Mouse (Mus musculus) liver, embryonic 14.5 days (tissue): ENCODE measurements around the gene Tmem125. TPM values are rescaled to one million over a fixed set of nuclear protein-coding genes. Genes with fewer than 3 reads are reported as not detected.

ENCODE experiments used
- ATAC-seq: fragments of 200-750 bp; cut with Nextera tagmentation; 2 replicates; pipeline ENCODE4 v1.8.0; 2017; ENCODE audit warnings: moderate number of reproducible peaks, mild to moderate bottlenecking, moderate library complexity; ENCODE audit not compliant: insufficient read depth
- DNase-seq, 3 experiments: peaks; one replicate each; pipeline ENCODE4 v3.0.0-alpha.2; 2012 to 2013; ENCODE audit warnings: low read depth in 3 of 3, low spot score in 3 of 3
- H3K27ac ChIP-seq: fragments of 300-500 bp; sonication (generic); 2 replicates; pipeline ENCODE4 v1.5.1; 2014; ENCODE audit warnings: moderate library complexity, mild to moderate bottlenecking, control low read depth, inconsistent platforms
- H3K27me3 ChIP-seq: fragments of 300-500 bp; sonication (generic); 2 replicates; pipeline ENCODE4 v1.6.1; 2014; ENCODE audit warnings: mild to moderate bottlenecking, low read length, moderate library complexity; ENCODE audit not compliant: control insufficient read depth, insufficient read depth
- H3K36me3 ChIP-seq: fragments of 300-500 bp; sonication (generic); replicated peaks from 2 replicates; pipeline ENCODE4 v1.6.1; 2014; ENCODE audit warnings: low read depth; ENCODE audit not compliant: control insufficient read depth, insufficient read depth
- H3K4me1 ChIP-seq, 2 experiments: fragments of 200-500 bp in 1 of 2; fragments of 300-500 bp in 1 of 2; sonication (generic) in 1 of 2; replicated peaks; 2 replicates each; pipeline ENCODE4 v1.6.1; 2012 to 2014; ENCODE audit warnings: antibody characterized with exemption in 1 of 2, inconsistent platforms in 1 of 2, low read length in 1 of 2; ENCODE audit not compliant: control insufficient read depth in 2 of 2, insufficient read depth in 2 of 2
- H3K4me2 ChIP-seq: fragments of 300-500 bp; sonication (generic); 2 replicates; pipeline ENCODE4 v1.6.1; 2014; ENCODE audit warnings: low read depth, mild to moderate bottlenecking, control low read depth, moderate library complexity
- H3K4me3 ChIP-seq, 2 experiments: fragments of 200-500 bp in 1 of 2; fragments of 300-500 bp in 1 of 2; sonication (generic) in 1 of 2; 2 replicates each; pipeline ENCODE4 v1.5.1; 2012 to 2014; ENCODE audit warnings: low read depth in 2 of 2, low read length in 2 of 2, mild to moderate bottlenecking in 2 of 2, control low read depth in 1 of 2, inconsistent platforms in 1 of 2, moderate library complexity in 1 of 2; ENCODE audit not compliant: insufficient read depth in 1 of 2
- H3K9ac ChIP-seq: fragments of 300-500 bp; sonication (generic); replicated peaks from 2 replicates; pipeline ENCODE4 v1.6.1; 2014; ENCODE audit warnings: mild to moderate bottlenecking, control low read depth, moderate library complexity
- H3K9me3 ChIP-seq: fragments of 300-500 bp; sonication (generic); 2 replicates; pipeline ENCODE4 v1.6.1; 2016; ENCODE audit warnings: low read length, mixed read lengths; ENCODE audit not compliant: control insufficient read depth
- CTCF ChIP-seq: IDR thresholded peaks from 2 replicates; pipeline ENCODE4 v1.5.1; 2016; ENCODE audit warnings: antibody characterized with exemption, low read depth, control low read depth
- EP300 ChIP-seq: IDR thresholded peaks from 2 replicates; pipeline ENCODE4 v1.6.1; 2016; ENCODE audit warnings: antibody characterized with exemption, low read depth
- whole genome bisulfite sequencing: fragments of 180-500 bp; shearing (Covaris S2); extraction: QIAGEN DNeasy Blood & Tissue Kit; methylation state at CpG from one replicate; pipeline ENCODE4 v1.1.7; 2014; ENCODE audit not compliant: insufficient replicate concordance; 5-methylcytosine and 5-hydroxymethylcytosine counted together
- polyA plus RNA-seq, 2 experiments: library from polyadenylated mRNA; depleted of rRNA in 1 of 2; stranded (reverse) in 1 of 2; unstranded in 1 of 2; fragments of >200 nt; fragmentation: Nextera tagmentation in 1 of 2; extraction: Ambion mirVana in 1 of 2; gene quantifications; 2 replicates each; pipeline versions ENCODE4 v1.2.1 to v1.2.3; 2012 to 2014

Tmem125 gene
- polyA plus RNA-seq (2012; rRNA removed) = 1.2 and 1.3 TPM in 2 replicates
- polyA plus RNA-seq (2014; fragmentation: Nextera tagmentation; extraction: Ambion mirVana) = 1.0 and 1.5 TPM in 2 replicates

DNA sequence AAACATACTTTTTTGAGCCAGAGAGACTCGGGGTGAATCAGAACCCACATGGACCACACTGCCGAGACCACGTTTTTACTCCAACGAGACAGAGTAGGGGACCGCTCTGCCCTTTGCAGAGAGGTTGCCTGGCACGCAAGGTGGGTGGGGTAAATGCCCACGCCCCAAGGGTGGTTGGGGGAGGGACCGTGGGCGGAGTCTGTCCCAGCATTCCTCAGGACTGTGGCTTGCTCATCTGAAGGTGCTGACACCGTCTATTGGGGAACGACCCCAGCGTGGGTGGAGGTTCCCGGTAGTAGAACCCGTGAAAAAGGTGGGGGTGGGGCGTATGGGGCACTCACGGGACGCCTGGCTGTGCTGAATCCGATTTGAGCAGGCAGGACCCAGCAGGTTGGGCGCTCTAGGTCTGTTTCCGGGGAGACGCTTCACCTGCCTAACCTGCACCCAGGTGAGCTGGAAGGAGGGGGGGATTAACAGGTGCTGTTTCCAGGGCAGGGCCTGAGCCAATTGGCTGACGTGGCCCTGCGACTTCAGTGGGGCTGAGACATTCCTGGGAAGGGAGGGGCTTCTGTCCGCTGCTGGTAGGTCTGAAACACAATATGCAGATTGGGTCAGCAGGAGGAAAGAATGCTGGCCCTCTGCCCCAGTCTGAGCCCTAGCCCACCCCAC is at the start of gene Tmem125:
TSS of gene Tmem125 (minus strand) at position 453 of the 669 bp plus-strand sequence.
- no peaks in the 10 kb centered on the region for H3K36me3 ChIP-seq
- H3K4me1 ChIP-seq = no peaks in the 10 kb centered on the region
- WGBS = 4% methylated on average over 24 of the region's 24 CpGs
- peak within 1 kb of the TSS; percentile 48 for H3K4me2 ChIP-seq
- no peaks in the 10 kb centered on the region for H3K27me3 ChIP-seq
- no peak for TF ChIP-seq EP300
- TF ChIP-seq CTCF = no peak
- H3K27ac ChIP-seq = no peak within 1 kb of the TSS
- peak within 1 kb of the TSS; percentile 28 to 33 for H3K4me3 ChIP-seq
- DNase-seq (peak in 2 of 3 experiments; percentile 24 to 26), ATAC-seq (peak; percentile 59)
- H3K9me3 ChIP-seq = no peaks in the 10 kb centered on the region
- no peak within 1 kb of the TSS for H3K9ac ChIP-seq

DNA sequence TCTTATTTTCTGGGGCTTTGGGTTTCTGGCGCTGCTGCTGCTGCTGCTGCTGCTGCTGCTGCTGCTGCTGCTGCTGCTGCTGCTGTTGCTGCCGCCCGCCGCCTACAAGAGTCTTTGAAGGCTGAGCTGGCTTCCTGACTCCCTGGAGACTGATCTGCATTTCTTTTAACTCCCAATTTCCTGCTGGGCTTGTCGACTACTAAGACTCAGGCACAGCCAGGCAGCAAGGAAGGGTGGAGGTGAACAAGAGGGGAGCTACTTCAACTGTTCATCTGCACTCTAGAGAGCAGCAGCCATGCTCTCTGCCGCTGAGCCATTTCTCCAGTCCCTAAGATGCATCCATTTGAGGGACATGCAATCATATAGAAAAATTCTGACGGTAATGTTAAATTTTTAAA is 45.9 kb upstream of the Tmem125 start:
- ATAC-seq = no peak
- Histone ChIP-seq H3K4me3 (no peak overlapping the region), H3K9me3 (no peaks in the 10 kb centered on the region), H3K4me1 (no peaks in the 10 kb centered on the region), H3K36me3 (no peaks in the 10 kb centered on the region), H3K9ac (no peak overlapping the region), H3K27ac (no peak overlapping the region), H3K4me2 (no peak overlapping the region), H3K27me3 (no peaks in the 10 kb centered on the region)
- TF ChIP-seq EP300 (no peak), CTCF (no peak)
- 22% methylated on average over 7 of the region's 7 CpGs for WGBS
- no peak for DNase-seq

DNA sequence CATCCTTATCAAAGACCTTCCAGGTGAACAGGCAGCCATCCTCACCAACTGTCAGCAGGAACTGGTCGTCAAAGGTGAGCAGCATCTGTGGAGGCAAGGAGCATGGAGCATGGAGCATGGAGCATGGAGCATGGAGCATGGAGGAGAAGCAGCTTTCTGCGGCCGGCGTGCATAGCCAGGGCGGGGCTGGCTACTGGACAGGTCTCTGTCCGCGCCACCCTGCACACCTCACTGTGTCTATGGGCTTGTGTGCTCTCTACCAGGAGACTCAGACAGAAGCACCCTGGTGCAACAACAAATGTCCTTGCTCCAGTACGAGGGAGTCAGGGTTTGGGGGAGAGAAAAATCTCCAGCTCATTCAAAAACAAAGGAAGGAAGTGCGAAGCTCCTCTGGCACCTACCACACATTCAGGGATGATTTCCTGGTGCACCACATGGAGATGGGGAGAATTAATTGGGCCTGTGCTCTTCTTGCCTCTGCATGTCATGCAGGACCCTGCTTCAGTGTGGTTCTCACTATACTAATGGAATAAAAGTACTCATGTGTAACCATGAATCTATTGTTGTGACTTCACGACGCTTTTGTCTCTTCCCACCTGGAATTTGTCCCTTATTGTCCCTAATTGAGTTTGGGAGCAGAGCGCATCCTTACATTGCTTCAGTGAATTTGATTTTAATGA is 45.3 kb upstream of the Tmem125 start:
- no peaks in the 10 kb centered on the region for H3K4me1 ChIP-seq
- DNase-seq (no peak), ATAC-seq (no peak)
- H3K9me3 ChIP-seq = no peaks in the 10 kb centered on the region
- H3K4me2 ChIP-seq = no peak overlapping the region
- TF ChIP-seq EP300 (no peak), CTCF (no peak)
- no peak overlapping the region for H3K27ac ChIP-seq
- H3K9ac ChIP-seq = no peak overlapping the region
- H3K4me3 ChIP-seq = no peak overlapping the region
- no peaks in the 10 kb centered on the region for H3K36me3 ChIP-seq
- H3K27me3 ChIP-seq = no peaks in the 10 kb centered on the region
- 59% methylated on average over 12 of the region's 12 CpGs for WGBS

DNA sequence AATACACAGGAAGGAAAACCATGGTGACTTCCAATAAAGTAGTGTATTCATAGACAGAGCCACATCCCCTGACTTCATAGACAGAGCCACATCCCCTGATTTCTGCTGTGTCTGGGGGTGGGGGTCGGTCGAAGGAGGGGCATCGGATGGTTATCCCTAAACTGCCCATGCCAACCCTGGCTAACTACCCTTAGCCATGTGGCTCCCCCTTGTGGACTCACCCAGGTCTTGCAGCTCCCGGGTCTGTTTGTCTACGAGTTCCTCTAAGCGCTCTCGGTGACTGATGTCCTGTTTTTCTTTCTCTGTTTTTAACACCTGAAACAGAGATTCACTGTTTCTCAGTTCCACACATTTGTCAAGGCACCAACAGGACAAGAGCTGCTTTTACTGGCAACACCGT is 38.8 kb upstream of the Tmem125 start:
- no peaks in the 10 kb centered on the region for H3K36me3 ChIP-seq
- TF ChIP-seq CTCF (peak; percentile 56), EP300 (no peak)
- H3K4me2 ChIP-seq = no peak overlapping the region
- no peaks in the 10 kb centered on the region for H3K4me1 ChIP-seq
- no peaks in the 10 kb centered on the region for H3K27me3 ChIP-seq
- H3K4me3 ChIP-seq = no peak overlapping the region
- H3K9me3 ChIP-seq = no peaks in the 10 kb centered on the region
- WGBS = 75% methylated on average over 8 of the region's 8 CpGs
- DNase-seq (no peak), ATAC-seq (no peak)
- no peak overlapping the region for H3K9ac ChIP-seq
- H3K27ac ChIP-seq = no peak overlapping the region

DNA sequence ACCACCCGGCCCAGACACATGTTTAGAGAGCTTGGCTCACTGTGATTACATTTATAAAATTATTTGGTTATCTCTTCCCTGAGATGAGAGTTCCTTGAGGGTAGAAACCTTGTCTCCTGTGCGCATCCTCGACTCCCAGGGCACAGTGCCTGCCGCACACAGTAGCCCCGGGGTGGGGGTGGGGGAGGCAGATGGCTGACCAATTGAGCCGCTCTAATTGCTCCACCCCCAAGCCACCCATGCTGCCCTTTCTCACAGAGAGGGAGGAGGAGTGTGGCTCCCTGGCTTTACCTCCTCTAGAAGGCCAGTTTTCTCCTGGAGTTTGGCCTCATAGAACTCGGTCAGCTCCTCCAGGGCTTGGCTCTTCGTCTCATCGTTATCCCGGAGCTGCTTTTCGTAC is 37.7 kb upstream of the Tmem125 start:
- no peak overlapping the region for H3K4me3 ChIP-seq
- no peaks in the 10 kb centered on the region for H3K4me1 ChIP-seq
- no peak overlapping the region for H3K4me2 ChIP-seq
- no peak for ATAC-seq
- no peak overlapping the region for H3K27ac ChIP-seq
- H3K9ac ChIP-seq = no peak overlapping the region
- DNase-seq = no peak
- H3K9me3 ChIP-seq = no peaks in the 10 kb centered on the region
- 57% methylated on average over 11 of the region's 11 CpGs for WGBS
- H3K27me3 ChIP-seq = no peaks in the 10 kb centered on the region
- H3K36me3 ChIP-seq = no peaks in the 10 kb centered on the region
- TF ChIP-seq CTCF = no peak
- no peak for TF ChIP-seq EP300
